Mouse (Mus musculus): Measurements from ENCODE around the gene Gm9936. TPM values are rescaled to one million over a fixed set of nuclear protein-coding genes. Genes with fewer than 3 reads are reported as not detected.
"Not testable (repeated sequence)": the region's sequence is repeated elsewhere in the genome, so short reads cannot be mapped to it uniquely, and the experiment has no call there.

Gene Gm9936
- total RNA-seq, 2 experiments from 2014 or later: not detected

- no peak for ATAC-seq (replicated peaks; ENCODE audit: low FRiP score, low TSS enrichment, poor library complexity, severe bottlenecking)
Observed at GRCm38 (mm10) chr5:114842674-114843073, 15.8 kb downstream of the Gm9936 start.

DNA sequence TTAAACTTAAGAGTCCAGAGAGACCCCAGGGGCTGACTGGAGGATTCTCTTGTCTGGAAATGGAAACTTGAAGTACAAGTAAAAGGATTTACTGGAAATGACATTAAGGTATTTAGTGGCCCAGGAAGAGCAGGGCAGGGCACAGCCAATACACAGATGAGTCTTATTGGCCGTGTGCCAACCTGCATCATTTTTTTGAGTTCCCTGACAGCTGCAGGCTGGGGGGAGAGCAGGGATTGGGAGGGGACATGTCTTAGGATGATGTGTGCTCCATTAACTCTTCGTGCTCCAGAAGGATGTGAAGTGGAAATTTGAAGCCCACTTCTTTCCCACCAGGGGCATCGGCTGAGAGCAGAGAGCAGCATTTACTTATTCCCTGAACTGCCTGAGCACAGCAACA lies 16.3 kb downstream of the Gm9936 start:
- ATAC-seq (replicated peaks; ENCODE audit: low FRiP score, low TSS enrichment, poor library complexity, severe bottlenecking): not testable (repeated sequence)

GRCm38 (mm10) chr5:114840481-114840880 lies 18.0 kb downstream of the Gm9936 start:
- ATAC-seq (replicated peaks; ENCODE audit: low FRiP score, low TSS enrichment, poor library complexity, severe bottlenecking): not testable (repeated sequence)

DNA sequence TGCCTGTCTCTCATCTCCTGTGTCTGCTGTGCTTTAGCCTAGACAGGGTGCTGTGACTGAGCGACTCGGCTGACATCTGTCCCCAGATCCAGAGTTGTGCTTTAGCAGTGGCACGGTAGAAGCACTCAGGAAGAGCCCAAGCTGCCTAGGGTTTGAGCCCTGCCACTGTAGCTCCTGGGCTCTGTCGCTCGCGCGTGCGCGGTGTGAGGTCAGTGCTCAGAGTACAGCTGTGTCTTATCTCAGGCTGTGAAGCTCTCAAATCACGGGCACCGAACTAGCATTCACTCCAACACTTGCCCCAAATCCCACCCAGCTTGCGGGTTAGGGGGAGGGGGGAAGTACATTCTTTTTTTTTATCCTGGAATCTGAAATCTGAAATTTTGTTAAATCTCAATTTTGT lies 21.6 kb downstream of the Gm9936 start:
- no peak for ATAC-seq (replicated peaks; ENCODE audit: low FRiP score, low TSS enrichment, poor library complexity, severe bottlenecking)

GRCm38 (mm10) chr5:114829740-114830139 lies 28.7 kb downstream of the Gm9936 start:
- no peak for ATAC-seq (replicated peaks; ENCODE audit: low FRiP score, low TSS enrichment, poor library complexity, severe bottlenecking)

DNA sequence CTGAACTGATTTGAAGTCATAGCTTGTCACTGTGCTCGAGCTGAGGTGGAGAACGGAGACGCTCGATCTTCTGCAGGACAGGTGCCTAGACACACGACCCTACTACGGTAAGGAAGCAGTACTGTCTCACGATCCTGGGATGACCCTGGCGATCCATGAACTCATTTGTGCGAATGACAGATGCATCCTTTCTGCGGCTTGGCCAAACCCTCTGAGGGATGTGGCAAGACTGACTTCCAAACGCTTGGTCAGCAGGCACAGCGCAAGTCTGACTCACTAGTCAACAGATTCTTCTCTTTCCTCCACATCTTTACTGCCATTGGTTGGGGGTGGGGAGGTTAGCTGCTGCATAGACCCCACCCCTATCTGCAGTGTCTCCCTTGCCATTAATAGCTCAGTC lies 31.1 kb downstream of the Gm9936 start:
- ATAC-seq (replicated peaks; ENCODE audit: low FRiP score, low TSS enrichment, poor library complexity, severe bottlenecking): no peak

GRCm38 (mm10) chr5:114825978-114826691 lies 32.3 kb downstream of the Gm9936 start:
- peak; percentile 98 for ATAC-seq (replicated peaks; ENCODE audit: low FRiP score, low TSS enrichment, poor library complexity, severe bottlenecking)

DNA sequence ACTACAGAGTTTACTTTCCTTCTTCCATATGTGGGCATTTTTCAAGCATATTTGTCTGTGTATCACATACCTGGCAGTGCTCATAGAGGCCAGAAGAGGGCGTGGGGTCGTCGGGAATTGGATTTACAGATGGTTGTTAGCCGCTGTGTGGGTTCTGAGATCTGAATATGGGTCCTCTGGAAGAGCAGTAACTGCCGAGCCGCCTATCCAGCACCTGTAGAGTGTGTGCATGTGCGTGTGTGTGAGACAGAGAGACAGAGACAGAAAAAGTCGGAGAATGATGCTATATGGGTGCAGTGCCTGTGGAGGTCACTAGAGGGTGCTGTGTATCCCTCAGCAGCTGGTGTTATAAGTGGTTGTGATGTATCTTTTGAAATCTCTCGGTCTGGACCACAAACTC lies 34.3 kb downstream of the Gm9936 start:
- peak; percentile 65 for ATAC-seq (replicated peaks; ENCODE audit: low FRiP score, low TSS enrichment, poor library complexity, severe bottlenecking)

GRCm38 (mm10) chr5:114822796-114823688 lies 35.4 kb downstream of the Gm9936 start, which contains the start of gene 1500011B03Rik:
1500011B03Rik (minus strand) TSS chr5:114823468.
- ATAC-seq (replicated peaks; ENCODE audit: low FRiP score, low TSS enrichment, poor library complexity, severe bottlenecking): peak; percentile 29

- no peak for ATAC-seq (replicated peaks; ENCODE audit: low FRiP score, low TSS enrichment, poor library complexity, severe bottlenecking)
Observed at GRCm38 (mm10) chr5:114818124-114818523, 40.4 kb downstream of the Gm9936 start.

GRCm38 (mm10) chr5:114816599-114816998 lies 41.9 kb downstream of the Gm9936 start:
- no peak for ATAC-seq (replicated peaks; ENCODE audit: low FRiP score, low TSS enrichment, poor library complexity, severe bottlenecking)

- ATAC-seq (replicated peaks; ENCODE audit: low FRiP score, low TSS enrichment, poor library complexity, severe bottlenecking): peak; percentile 68
Observed at GRCm38 (mm10) chr5:114813525-114814181, 44.8 kb downstream of the Gm9936 start.

- no peak for ATAC-seq (replicated peaks; ENCODE audit: low FRiP score, low TSS enrichment, poor library complexity, severe bottlenecking)
Observed at GRCm38 (mm10) chr5:114809826-114810225, 48.7 kb downstream of the Gm9936 start.

- no peak for ATAC-seq (replicated peaks; ENCODE audit: low FRiP score, low TSS enrichment, poor library complexity, severe bottlenecking)
Observed at GRCm38 (mm10) chr5:114809181-114809756, 49.2 kb downstream of the Gm9936 start.

DNA sequence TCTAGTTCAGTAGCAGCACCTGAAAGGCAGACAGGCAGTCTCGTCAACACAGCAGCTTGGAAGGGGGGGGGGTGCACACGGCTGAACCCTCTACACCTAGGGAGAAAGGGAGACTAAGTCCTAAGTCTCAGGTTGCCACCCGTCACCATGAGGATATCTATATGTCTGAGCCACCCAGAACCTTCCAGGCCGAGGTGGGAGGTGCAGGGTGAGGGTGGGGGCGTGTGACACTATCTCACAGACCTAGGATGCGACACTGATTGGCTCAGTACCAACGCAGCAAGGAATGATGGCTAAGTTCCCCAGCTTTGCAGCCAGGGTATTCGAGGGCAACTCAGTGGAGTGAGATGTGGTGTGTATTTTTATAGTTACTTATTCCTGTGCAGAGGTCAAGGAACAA lies 50.1 kb downstream of the Gm9936 start:
- ATAC-seq (replicated peaks; ENCODE audit: low FRiP score, low TSS enrichment, poor library complexity, severe bottlenecking): peak; percentile 41

DNA sequence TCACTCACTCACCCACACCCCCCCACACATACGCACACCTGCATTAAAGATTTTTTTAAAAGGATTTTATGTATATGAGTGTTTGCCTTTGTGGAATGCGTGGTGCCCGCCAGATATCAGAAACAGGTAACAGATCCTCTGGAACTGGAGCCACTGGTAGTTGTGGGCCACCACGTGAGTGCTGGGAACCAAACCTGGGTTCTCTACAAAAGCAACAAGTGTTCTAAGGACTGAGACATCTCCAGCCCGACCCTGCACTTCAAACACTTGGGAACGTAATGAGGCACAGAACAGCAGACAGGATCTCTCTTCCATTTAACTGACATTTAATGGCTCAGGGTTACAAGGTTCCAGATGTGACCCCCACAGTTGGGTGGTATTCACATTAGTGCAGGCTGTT lies 50.6 kb downstream of the Gm9936 start:
- no peak for ATAC-seq (replicated peaks; ENCODE audit: low FRiP score, low TSS enrichment, poor library complexity, severe bottlenecking)

- ATAC-seq (replicated peaks; ENCODE audit: low FRiP score, low TSS enrichment, poor library complexity, severe bottlenecking): peak; percentile 88
Observed at GRCm38 (mm10) chr5:114807468-114807867, 51.0 kb downstream of the Gm9936 start.

DNA sequence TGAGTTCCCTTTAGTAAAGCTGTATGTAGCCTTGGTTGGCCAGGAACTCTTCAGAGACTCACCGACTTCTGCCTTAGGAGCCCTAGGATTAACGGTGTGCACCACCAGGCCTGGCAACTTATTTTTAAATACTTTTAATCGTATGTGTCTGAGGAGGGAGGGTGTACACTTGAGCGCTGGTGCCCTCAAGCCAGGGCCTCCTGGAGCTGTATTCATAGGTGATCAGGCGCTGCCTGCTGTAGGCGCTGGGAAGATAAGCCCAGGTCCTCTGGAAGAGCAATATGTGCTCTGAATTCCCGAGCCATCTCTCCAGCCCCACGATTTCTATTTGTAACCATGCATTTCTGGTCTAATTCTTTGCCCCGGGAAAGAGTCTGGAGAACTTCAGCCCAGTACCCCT lies 51.4 kb downstream of the Gm9936 start:
- ATAC-seq (replicated peaks; ENCODE audit: low FRiP score, low TSS enrichment, poor library complexity, severe bottlenecking): peak; percentile 29

DNA sequence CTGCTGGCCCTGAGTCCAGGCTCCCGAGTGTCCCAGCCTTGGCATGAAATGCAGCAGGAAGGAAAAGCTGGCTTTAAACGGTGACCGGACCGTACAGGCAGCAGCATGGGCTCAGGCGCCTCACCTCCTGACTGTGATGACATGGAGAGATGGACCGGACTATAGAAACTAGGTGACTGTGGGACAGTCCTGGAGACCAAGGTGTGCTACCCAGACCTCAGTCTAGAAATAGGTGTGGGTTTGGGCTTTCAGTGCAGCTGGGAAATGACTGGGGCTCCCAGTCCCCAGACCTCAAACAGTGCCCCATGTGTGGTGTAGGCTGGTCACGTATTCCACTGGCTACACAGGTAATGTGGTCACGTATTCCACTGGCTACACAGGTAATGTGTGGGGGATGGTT lies 51.8 kb downstream of the Gm9936 start:
- ATAC-seq (replicated peaks; ENCODE audit: low FRiP score, low TSS enrichment, poor library complexity, severe bottlenecking): no peak

All from megakaryocyte-erythroid progenitor cell, adult 5-6 weeks (primary cell).